ENCODE assay signal across 8 mouse cellular contexts in genomic region chr11:121847790-121848299, GRCm38 (mm10). TPM values are rescaled to one million over a fixed set of nuclear protein-coding genes. Genes with fewer than 3 reads are reported as not detected.
DNase-seq lines count a peak whose midpoint lies in the region; ATAC-seq and TF ChIP-seq lines count a peak whose summit lies in the region.

No protein-coding gene starts in this region.

- peak overlapping the region; percentile 81 for H3K9ac ChIP-seq in ES-E14 (ENCODE audit: insufficient read depth, low read depth, low read length, poor library complexity, severe bottlenecking)
- H3K9ac ChIP-seq in forebrain, embryonic 15.5 days (replicated peaks): peak overlapping the region; percentile 62

- H3K9me3 ChIP-seq in ES-E14 (ENCODE audit: control insufficient read depth, insufficient read depth, low read depth, low read length): no peaks in the 10 kb centered on the region
- H3K9me3 ChIP-seq in forebrain, embryonic 15.5 days: peaks cover 3% of the 10 kb centered on the region; the same call in 1 of the 2 replicates

- no peaks in the 10 kb centered on the region for H3K36me3 ChIP-seq in ES-E14 (ENCODE audit: control insufficient read depth, insufficient read depth, low read length, poor library complexity, severe bottlenecking)
- no peaks in the 10 kb centered on the region for H3K36me3 ChIP-seq in forebrain, embryonic 15.5 days

- no peaks in the 10 kb centered on the region for H3K27me3 ChIP-seq in forebrain, embryonic 15.5 days

- no peaks in the 10 kb centered on the region for H3K4me1 ChIP-seq in ES-E14 (ENCODE audit: control insufficient read depth in 2 of 2, insufficient read depth in 2 of 2, low read length in 2 of 2, poor library complexity in 1 of 2)
- peaks cover 8% of the 10 kb centered on the region; the same call in 1 of the 2 replicates for H3K4me1 ChIP-seq in forebrain, embryonic 15.5 days

- H3K27ac ChIP-seq in ES-E14 (ENCODE audit: insufficient read depth, low read depth, low read length, poor library complexity, severe bottlenecking): peak overlapping the region; percentile 40; the same call in 1 of the 2 replicates
- H3K27ac ChIP-seq in forebrain, embryonic 15.5 days (replicated peaks): peak overlapping the region; percentile 86

- WGBS in forebrain, embryonic 15.5 days: under 1% methylated on average over 11 of the region's 11 CpGs

- intact Hi-C loops in heart, postnatal 36 days (cut with DNase I): no loop called here

- DNase-seq in ES-E14 (ENCODE audit: low read depth, low spot score): peak; percentile 87
- DNase-seq in cerebellum, adult 11-12 months: peak; percentile 46
- peak; percentile 19 to 23 for DNase-seq in heart, postnatal 36 days
- peak; percentile 13 to 59 for DNase-seq in layer of hippocampus, adult 18-20 months (ENCODE audit: low spot score in 2 of 2)
- peak; percentile 84 to 85 for DNase-seq in lung, adult 18-20 months
- peak; percentile 86 for DNase-seq in testis, postnatal 14 days (ENCODE audit: low spot score)

- peak overlapping the region; percentile 58 to 74 for H3K4me3 ChIP-seq in ES-E14 (ENCODE audit: insufficient read depth in 1 of 2, low read depth in 1 of 2, low read length in 2 of 2, poor library complexity in 1 of 2, severe bottlenecking in 1 of 2)
- peak overlapping the region; percentile 52 for H3K4me3 ChIP-seq in forebrain, embryonic 15.5 days

- peak; percentile 100 for ATAC-seq in forebrain, embryonic 15.5 days (replicated peaks)
- peak; percentile 85 for ATAC-seq in neutrophil, adult 5-6 weeks (ENCODE audit: extremely low read depth, insufficient number of reproducible peaks, low FRiP score, poor library complexity, severe bottlenecking)

- H3K4me2 ChIP-seq in forebrain, embryonic 15.5 days (replicated peaks): peak overlapping the region; percentile 71

- in situ Hi-C loops in ES-E14 (cut with MboI; ENCODE audit: low sequenced_read_pairs in 2 of 2, unreplicated experiment in 2 of 2): no loop called here

TF ChIP-seq in ES-E14, 5 proteins besides CTCF, POLR2A, EP300 and RAD21:
- TF ChIP-seq MAFK (IDR thresholded peaks at IDR 0.05; ENCODE audit: insufficient read depth, low read depth, low read length): no peak
- TF ChIP-seq CHD2 (IDR thresholded peaks at IDR 0.05; ENCODE audit: low read depth, low read length): peak; percentile 74; the same call in 1 of the 2 replicates
- TF ChIP-seq ZC3H11A (IDR thresholded peaks at IDR 0.05; ENCODE audit: borderline replicate concordance, low read depth, low read length): no peak
- TF ChIP-seq ZNF384 (IDR thresholded peaks at IDR 0.05; ENCODE audit: low read depth, low read length): no peak
- TF ChIP-seq HCFC1 (IDR thresholded peaks at IDR 0.05; ENCODE audit: borderline replicate concordance, insufficient read depth, low read length): 0 out of 2 replicates have a peak, but pooled peaks have one; percentile 39
TF ChIP-seq in ES-E14: peak in this region for 2.

RNA-seq across cellular contexts. Expression of gene Ptchd3, which starts 17.8 kb away (rescaled TPM):
- 0.58 and 0.95 TPM in 2 replicates for total RNA-seq in ES-E14 (2012; rRNA removed)
- polyA plus RNA-seq in forebrain, embryonic 15.5 days (2015; fragmentation: Nextera tagmentation; extraction: Ambion mirVana): not detected in 2 replicates
- under 1 TPM; 0.17 to 0.27 TPM for total RNA-seq in heart, postnatal 36 days (2021)
- total RNA-seq in layer of hippocampus, adult 18-20 months (2021): not detected
- total RNA-seq in neutrophil, adult 5-6 weeks (2017): 0.25 TPM in 1 of 2 replicates, not detected in the other

Comparison
In these comparisons a context has a peak if more than half of its experiments do, and no peak if none do; other contexts are left out.
1. Peak in every context shown above with its lines: DNase-seq, ATAC-seq, H3K4me3 ChIP-seq and H3K27ac ChIP-seq.
2. DNase-seq: peak in every context shown above with its lines; median percentile 87 in ES-E14; 86 in testis, postnatal 14 days; 84 in lung, adult 18-20 months; 46 in cerebellum, adult 11-12 months; 36 in layer of hippocampus, adult 18-20 months; 21 in heart, postnatal 36 days.